Mouse (Mus musculus) thymus, adult 18-20 months (tissue): ENCODE data around the gene Rps6ka5.

Source experiments
- DNase-seq, 2 experiments: peaks; one replicate each; pipeline ENCODE4 v3.0.0; 2022; ENCODE audit warnings: mixed read lengths in 2 of 2

The Rps6ka5 gene

DNA sequence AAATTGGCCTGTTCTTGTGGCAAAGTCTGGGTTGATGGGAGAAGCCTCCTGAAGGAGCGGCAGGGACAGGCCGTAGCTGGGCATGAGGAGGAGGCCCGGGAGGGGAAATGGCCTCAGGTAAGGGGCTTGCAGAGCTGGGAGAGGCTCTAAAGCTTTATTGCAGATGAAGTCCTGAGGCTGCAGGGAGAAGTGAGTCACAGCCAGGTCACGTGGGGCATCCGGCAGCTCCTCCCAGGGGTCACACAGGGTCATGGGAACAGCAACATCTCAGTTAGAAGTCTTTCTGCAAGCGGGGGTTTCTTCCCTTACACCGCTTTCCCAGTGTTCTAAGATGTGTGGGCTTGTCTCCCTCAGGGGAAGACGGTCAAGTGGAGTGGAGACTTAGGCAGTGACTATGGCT is 197.6 kb downstream of the Rps6ka5 start:
- DNase-seq = no peak

DNA sequence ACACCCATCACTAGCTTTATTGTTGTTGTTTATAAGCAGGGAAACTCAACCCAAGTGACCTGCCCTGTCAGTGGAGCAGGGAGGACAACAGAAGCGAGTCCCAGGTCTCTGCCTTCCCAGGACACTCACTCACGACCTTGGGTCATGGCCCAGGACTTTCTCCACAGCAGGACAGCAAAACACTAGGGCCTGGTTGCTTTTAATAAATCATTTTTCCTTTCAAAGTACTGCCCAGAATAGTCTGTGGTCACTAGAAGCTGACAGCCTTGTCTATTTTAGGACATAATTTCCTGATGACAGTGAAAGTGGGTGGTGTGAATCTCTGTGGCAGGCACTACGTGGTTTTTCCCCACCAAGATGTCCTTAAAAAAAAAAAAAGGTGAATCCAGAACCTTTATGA is 198.5 kb downstream of the Rps6ka5 start:
- DNase-seq = no peak

DNA sequence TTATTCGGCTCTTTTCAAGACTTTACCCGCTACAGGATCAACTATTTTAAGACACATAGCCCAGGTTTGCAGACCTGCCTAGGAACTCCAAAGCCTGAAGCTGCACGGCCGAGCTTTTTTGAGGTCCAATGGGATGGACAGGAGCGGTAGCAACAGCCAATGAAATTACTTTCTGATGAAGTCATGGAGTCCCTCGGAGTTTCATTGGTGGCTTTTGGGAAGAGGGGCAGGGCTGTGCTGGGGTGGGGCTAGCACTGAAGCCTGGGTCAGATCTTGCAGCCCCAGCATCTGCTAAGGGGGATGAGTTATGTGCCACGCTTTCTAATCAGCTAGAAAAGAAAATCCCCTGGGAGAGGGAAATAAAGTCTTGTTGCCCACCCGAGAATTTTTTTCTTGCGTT is 199.0 kb downstream of the Rps6ka5 start:
- DNase-seq = peak; percentile 27 to 55

DNA sequence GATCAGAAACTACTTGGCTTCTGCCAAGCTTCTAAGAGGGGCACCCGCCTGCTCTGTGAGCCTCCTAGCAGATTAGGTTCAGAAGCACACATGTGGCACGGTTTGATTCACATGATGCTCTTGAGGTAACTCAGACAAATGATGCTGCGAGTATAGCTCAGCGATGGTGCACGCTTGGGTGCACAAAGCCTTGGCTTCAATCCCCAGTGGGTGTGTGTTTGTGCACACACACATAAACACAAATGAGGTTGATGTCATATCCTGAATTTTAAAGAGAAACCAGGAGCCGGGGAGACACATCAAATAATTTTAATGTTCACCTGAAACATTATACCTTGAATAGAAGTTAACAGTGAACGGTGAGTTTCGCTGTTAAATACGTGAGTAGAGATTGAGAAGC is 199.5 kb downstream of the Rps6ka5 start:
- no peak for DNase-seq

DNA sequence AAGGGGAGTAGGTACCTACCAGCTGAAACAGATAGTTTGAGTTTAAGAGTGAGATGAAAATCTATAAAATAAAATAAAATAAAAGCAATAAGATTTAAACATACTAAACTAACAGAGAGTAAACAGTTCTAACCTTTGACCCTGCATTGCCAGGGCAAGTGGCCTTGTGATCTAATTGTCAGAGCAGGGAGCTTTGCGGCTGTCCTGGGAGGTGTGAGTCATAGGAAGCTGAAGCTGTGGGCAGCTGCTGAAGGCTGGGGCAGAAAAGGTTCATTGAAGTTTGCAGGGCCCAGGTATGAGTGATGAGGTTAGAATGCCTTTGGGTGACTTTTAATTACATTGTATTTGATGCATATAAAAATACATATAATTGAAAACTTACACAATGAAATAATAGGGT is 200.8 kb downstream of the Rps6ka5 start:
- DNase-seq = no peak

DNA sequence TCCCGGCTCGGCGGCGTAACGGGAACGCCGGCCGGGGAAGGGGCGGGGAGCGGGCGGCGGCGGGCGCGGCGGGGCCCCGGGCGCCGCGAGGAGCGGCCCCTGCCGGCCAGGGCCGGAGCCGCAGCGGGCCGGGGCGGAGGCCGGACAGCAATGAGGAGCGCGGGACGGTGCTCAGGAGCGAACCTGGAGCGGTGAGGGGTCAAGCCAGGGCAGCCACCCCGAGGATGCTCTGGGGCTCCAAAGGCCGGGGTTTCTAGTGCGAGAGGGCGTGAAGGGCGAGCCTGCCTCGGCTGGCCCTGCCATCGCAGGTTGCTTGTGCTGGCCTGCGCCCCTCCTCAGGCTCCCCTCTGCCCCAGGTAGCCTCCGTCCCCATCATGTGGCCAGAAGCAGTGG is 206.0 kb downstream of the Rps6ka5 start, which contains the start of gene Ttc7b:
Gene Ttc7b, minus strand, starts transcription at position 33 of the 393 bp plus-strand sequence.
- DNase-seq = peak; percentile 28 to 37

DNA sequence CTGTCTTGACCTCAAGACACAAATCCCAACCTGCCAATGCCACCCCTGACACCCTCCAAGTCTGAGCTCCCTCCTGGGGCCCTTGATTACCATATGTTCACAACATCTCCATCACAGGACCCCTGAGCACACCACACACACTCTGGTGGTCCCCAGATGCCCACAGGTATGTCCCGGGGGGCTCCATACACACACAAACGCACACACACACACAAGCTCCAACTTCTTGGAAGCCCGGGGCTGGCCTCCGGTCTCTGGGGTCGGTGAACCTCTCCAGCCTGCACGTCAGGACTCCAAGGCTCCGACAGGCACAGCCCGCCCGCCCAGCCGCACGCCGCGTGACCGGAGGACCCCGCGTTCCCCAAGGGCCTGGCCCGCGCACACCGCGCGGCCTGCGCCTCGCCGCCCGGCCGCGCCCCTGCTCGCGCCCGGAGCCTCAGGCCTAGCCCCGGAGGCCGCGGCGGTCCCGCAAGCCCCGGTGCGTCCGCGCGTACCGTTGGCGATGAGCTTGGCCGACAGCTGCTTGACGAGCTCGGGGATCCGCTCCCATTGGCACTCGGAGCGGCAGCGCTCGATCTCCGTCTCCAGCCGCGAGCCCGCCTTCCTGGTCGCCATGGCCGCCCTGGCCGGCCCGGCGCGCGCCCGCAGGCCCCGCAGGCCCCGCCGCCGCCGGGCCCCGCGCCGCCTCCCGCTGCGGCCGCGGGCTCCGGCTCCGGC is 206.5 kb downstream of the Rps6ka5 start:
- peak; percentile 30 to 31 for DNase-seq

DNA sequence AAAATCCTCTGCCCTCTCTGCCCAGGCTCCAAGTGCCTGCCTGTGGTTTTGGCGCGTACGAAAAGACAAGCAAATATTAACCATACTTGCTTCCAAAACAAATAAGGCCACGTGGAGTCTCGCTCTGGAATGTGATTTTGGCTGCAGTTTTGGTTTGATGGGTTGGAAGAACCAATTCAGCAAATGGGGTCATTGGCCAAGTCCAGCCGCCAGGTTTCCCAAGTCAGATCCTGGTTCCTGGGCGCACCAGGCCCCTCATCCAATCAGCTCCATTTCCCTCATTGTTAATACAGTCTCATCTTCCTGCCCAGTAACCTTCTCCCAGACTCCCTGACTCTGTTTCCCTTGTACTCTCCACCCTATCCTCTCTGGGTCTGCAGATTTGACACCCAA is 207.1 kb downstream of the Rps6ka5 start:
- DNase-seq = no peak

DNA sequence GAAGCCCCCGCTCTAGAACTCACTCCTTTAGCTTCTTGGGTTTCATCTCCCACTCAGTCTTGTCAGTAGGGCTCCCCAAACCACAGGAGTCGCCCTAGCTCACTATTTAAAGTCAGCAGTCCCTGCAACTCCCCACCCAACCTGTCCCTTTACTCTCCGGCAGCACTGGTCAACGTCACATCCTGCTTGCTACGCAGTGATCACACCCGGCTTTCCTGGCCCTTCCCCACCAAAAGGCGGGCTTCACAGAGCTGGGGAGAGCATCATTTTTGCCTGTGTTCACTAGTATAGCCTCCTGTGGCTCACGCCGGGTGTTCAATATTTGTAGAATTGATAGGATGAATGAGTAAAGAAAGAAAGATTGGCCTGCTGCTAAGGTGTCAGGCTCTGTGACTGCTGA is 209.4 kb downstream of the Rps6ka5 start:
- no peak for DNase-seq

DNA sequence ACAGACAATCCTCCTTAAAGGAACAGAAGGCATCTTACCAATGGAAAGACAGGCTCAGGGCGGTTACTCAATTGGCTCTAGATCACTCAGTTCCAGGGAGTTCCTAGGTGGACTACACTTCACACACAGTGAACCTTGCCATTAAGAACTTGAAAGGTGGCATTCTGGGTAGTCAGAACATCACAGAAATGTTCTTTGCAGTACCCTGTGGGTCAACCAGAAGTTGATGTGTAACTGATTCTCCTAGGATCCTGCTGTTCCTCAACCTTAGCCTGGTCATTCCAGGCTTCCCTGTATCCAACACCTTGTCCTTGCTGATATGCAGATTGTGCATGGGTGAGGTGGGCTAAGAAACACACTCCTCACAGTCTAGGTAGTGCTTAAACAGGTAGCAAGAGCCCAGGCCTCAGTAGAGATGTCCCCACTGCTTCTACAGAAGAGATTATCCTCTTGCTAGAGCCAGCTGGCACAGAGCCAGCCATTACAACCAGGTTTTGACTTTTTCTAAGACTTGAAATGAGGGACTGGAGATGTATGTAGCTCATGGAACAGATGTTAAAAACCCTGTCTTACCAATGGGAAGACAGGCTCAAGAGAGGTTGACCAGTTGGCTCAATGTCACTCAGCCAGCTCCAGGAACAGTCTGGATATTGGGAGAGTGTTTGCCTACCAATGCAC is 210.5 kb downstream of the Rps6ka5 start:
- no peak for DNase-seq

DNA sequence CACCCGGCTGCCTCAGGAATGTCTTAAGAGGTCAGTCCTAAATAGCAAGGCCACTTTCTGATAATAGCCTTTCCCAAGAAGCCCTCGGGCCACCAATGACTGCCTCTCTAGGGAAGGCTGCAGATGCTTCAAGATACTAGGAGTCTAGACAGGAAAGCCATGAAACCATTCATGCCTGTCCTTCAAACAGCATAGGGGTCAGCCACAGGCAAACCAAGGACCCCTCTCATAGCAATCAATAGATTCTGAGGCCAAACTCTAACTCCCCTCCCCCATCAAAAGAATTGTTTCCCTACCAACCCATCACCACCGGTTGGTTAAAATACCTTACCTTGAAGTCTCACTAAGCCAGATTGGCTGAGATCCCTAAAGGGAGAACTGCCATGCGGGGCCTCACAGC is 211.3 kb downstream of the Rps6ka5 start:
- no peak for DNase-seq

DNA sequence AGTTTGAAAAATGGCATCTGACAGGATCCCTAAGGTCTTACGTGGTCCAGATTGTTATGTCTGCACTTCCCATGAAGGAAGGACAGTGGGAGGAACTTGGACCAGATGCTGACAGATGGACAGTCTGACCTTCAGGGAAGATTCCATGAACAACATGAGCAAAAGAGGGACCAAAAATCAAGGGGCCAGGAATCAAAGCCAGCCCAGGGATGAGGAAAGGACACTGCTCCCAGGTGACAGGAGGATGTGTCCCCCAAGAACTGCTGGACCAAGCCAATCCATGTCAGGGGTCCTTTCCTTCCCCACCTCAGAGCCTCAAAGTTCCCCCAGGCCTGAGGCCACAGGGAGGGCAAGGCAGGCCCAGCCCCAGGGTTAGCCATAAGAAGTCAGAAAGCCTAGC is 212.2 kb downstream of the Rps6ka5 start:
- DNase-seq = no peak

DNA sequence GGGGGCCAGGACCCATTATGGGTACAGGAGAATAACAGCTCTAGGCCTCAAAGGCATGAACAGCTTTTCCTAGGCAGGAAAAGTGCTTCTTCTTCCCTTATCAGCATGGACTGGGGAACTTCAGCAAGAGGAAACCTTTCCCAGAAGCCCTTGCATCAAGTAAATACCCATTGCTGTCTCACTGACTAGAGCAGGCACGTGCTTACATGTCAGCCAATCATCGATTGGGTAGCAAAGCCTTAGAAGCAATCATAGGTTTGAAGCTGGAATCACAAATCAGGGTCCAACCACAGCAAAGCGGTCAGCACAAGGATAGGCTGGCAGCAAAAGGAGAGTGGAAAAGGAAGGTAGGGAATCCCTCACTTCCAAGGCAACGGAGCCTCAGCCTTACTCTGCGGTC is 213.7 kb downstream of the Rps6ka5 start:
- DNase-seq = no peak

DNA sequence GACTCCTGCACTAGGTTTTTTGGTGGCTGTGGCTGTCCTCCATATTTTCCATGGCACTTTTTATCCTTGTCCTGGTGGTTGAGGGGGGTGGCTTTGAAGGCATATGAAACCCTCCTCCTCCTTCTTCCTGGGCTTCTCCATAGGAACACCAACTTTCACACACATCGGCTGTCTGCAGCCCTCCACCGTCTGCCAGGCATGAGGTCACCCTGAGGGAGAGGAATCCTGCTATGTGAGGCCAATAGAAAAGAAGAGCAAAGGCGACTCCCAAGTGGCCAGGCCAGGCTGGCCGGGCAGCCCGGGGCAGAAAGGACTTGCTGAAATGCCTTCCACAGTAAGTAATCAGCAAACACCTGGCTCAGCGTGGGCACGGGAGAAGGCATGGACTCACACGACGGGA is 214.1 kb downstream of the Rps6ka5 start:
- DNase-seq = no peak

DNA sequence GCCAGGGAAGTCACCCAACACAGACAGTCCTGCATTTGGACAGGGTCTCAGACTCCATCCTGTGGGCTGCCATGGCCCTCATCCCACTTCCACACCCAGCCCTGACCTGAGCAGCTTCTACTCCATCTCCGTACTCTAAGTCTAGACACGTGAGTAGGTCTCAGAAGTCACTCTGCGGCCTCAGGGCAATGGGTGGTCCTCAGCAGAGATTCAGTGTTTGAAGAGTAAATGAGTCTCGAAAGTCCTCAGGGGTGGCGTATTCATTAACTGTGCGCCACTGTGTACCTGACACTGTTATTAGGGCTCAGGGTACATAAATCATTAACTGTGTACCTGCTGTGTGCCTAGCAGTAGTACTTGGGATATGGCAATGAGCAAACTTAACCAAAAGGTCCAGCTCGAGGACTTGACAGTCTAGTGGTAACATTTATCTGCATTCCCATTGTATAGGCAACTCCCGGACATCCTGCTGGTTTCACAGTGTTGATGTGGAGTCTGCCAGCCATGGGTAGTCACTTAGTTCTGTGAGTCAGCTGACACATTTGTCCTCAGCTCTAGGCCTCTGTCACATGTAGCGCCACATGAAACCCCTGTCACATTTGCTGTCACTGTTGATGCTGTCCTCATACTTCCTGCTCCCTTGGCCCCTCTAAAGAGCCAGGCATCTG is 217.0 kb downstream of the Rps6ka5 start:
- DNase-seq = no peak

DNA sequence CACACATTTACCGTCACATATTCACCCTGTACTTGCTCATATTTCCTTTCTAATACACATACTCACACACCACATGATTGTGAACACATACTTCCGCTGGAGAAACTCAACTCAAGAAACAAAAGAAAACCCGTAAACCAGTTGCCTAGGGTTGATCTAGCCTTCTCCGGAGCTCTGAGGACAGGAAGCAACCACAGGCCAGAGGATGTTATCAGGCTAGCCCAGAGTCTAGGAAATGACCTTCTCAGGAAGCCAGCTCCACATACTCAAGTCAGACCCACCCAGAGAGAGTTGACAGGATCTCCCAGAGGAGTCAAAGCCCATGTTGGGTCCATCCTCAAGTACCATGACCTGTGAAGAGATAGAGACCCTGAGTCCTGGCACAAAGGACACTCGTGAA is 218.1 kb downstream of the Rps6ka5 start:
- no peak for DNase-seq

DNA sequence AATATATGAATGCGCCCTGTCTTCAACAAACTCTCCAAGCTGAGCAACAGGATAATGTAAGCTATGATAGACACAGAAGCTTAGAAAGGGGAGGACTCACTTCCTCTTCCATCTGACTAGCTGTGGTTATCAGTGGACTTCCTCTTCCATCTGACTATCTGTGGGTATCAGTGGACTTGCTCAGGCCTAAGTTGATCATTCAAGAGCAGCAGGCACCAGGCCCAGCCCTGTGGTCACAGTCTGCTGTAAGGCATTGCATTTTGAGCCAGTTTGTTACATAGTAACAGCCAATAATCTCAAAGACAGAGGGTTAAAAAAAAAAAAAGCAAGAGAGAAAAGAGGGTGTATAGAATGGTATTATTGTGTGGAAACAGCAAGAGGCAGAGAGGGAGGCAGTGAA is 221.3 kb downstream of the Rps6ka5 start:
- DNase-seq = no peak

DNA sequence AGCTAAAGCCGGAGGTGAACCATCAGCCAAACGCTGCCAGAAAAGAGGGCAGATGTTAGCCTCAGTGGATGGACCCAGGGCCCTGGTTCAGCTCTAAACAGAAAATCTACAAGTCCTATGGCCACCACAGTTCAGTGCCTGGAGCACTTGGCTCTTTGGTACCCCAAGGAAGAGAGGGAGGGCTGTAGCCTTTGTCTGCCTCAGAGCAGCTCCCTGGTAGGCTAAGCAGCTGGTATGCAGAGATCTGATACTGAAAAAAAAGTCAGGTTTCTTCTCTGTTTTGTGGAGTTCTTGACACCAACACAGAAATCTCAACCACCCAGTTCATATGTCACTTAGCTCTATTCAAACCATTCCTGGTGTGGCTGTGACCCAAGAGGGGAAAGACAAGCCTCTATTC is 222.2 kb downstream of the Rps6ka5 start:
- no peak for DNase-seq

DNA sequence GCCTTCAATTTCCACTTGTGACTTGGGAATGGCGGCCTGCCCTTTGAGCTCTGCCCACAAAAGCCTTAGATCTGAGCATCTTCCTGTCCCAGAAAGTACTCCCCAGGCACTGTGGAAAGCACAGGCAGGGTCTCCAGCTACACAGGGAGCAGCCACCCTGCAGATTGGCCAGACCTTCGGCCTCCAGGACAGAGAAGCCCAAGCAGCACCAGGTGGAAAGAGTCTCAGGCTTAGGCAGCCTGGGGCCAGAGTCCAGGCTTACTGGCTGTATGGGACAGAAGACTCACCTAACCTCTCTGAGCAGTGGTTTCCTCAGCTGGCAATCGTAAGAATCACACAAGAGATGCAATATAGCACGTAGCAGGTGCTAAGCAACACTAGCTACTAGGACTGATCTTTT is 223.1 kb downstream of the Rps6ka5 start:
- no peak for DNase-seq

DNA sequence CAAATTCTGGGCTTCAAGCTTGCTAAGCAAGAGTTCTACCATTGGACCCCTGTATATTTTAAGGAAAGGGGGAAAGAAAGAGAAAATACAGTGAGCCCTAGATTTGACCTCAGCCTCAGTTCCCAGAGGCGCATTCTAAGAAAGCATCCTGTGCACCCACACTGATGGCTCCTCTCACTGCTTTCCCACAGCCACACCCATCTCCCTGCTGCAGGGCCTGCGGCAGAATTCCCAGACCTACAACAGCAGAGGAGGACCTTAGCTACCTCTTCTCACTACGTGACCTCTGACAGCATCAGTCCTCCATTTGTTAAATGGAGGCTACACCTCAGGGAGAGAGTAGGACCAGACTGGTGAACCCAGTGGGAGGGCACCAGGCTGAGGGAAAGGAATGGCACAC is 224.2 kb downstream of the Rps6ka5 start:
- DNase-seq = no peak

DNA sequence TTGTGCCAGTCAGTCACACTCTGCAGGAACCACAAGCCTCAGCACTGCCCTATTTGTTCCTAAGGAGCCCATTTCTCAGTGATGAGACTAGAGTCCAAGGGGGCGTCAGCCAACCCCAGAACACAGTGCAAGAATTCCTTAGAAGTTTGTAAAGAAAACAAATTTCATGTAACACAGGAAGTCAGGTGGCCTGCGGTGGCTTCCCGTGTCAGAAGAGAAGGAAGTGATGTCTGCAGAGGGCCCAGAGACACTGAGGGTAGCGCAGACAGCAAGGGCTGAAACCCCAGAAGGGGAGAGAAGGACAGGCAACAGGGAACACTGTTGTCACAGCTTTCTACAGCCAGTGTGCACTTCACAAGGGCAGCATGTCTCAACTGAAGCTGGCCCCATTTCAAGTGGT is 225.5 kb downstream of the Rps6ka5 start:
- DNase-seq = peak; percentile 53 to 68

DNA sequence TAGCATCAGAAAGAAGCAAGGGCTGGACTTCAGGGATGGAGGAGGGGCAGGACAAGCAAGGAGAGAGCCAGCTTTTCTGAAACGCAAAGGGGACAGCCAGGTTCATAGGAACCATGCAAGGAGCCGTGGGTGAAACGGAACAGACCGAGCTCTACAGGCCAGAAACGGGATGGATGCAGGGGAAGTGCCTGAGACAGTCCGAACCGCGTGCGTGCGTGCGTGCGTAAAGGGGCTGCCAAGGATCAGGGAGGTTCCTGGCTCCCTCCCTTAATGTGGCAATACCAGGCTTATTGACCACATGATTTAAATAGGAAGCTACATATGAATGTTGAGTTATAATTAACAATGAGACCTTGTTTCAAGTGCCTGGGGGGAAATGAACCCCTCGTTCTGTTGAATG is 227.3 kb downstream of the Rps6ka5 start:
- no peak for DNase-seq
